Mouse (Mus musculus) CH12.LX (cell line): ENCODE data around the gene Shisa2. TPM values are rescaled to one million over a fixed set of nuclear protein-coding genes. Genes with fewer than 3 reads are reported as not detected.

Source experiments
- DNase-seq: peaks from one replicate; pipeline ENCODE4 v3.0.0-alpha.2; 2013; ENCODE audit errors: extremely low read depth
- H3K27ac ChIP-seq: 2 replicates; pipeline ENCODE4 v1.5.1; 2012; ENCODE audit warnings: low read depth, mild to moderate bottlenecking, control low read depth, moderate library complexity; ENCODE audit not compliant: insufficient read depth
- H3K27me3 ChIP-seq: replicated peaks from 2 replicates; pipeline ENCODE3; 2012; ENCODE audit warnings: inconsistent platforms
- H3K36me3 ChIP-seq, 2 experiments: replicated peaks in 1 of 2; 2 replicates each; pipeline versions ENCODE3 to v1.6.1; 2012; ENCODE audit warnings: inconsistent platforms in 1 of 2, low read length in 1 of 2, mild to moderate bottlenecking in 1 of 2, mixed read lengths in 1 of 2, moderate library complexity in 1 of 2; ENCODE audit not compliant: control insufficient read depth in 1 of 2, insufficient read depth in 1 of 2
- H3K4me1 ChIP-seq, 2 experiments: 2 replicates each; pipeline ENCODE4 v1.6.1; 2012; ENCODE audit warnings: inconsistent platforms in 1 of 2, moderate library complexity in 1 of 2; ENCODE audit not compliant: insufficient read depth in 2 of 2, control insufficient read depth in 1 of 2
- H3K4me2 ChIP-seq: 2 replicates; pipeline ENCODE4 v1.6.1; 2012; ENCODE audit warnings: low read depth, mild to moderate bottlenecking, control low read depth; ENCODE audit not compliant: poor library complexity, insufficient read depth, severe bottlenecking
- H3K4me3 ChIP-seq, 3 experiments: fragments of 150-350 bp in 1 of 3; sonication (generic) in 1 of 3; replicated peaks in 1 of 3; 2 replicates each; pipeline versions ENCODE3 to v1.5.1; 2011 to 2012; ENCODE audit warnings: low read depth in 2 of 3, low read length in 2 of 3, mild to moderate bottlenecking in 2 of 3, moderate library complexity in 2 of 3, control low read depth in 1 of 3, improper control_type of control experiment in 1 of 3, inconsistent platforms in 1 of 3, mixed read lengths in 1 of 3; ENCODE audit not compliant: poor library complexity in 1 of 3
- H3K79me2 ChIP-seq: replicated peaks from 2 replicates; pipeline ENCODE4 v1.6.1; 2012; ENCODE audit warnings: mild to moderate bottlenecking, moderate library complexity; ENCODE audit not compliant: control insufficient read depth, poor library complexity, insufficient read depth, severe bottlenecking; ENCODE audit errors: extremely low read depth
- H3K9ac ChIP-seq: 2 replicates; pipeline ENCODE4 v1.6.1; 2012; ENCODE audit warnings: low read depth, mild to moderate bottlenecking, control low read depth, moderate library complexity; ENCODE audit not compliant: insufficient read depth
- H3K9me3 ChIP-seq: replicated peaks from 2 replicates; pipeline ENCODE3; 2012; ENCODE audit warnings: low read length, inconsistent platforms, mixed read lengths
- BHLHE40 ChIP-seq: IDR thresholded peaks from 2 replicates; pipeline ENCODE4 v1.6.1; 2011; ENCODE audit warnings: mild to moderate bottlenecking, low read depth, low read length, improper control_type of control experiment
- CTCF ChIP-seq, 2 experiments: IDR thresholded peaks in 1 of 2; conservative IDR thresholded peaks in 1 of 2; 2 replicates each; pipeline ENCODE4 v1.5.1; 2011 to 2012; ENCODE audit warnings: low read depth in 2 of 2, low read length in 2 of 2, improper control_type of control experiment in 1 of 2, inconsistent platforms in 1 of 2, mild to moderate bottlenecking in 1 of 2, moderate library complexity in 1 of 2
- ELF1 ChIP-seq: IDR thresholded peaks from 2 replicates; pipeline ENCODE4 v1.6.1; 2014; ENCODE audit warnings: low read depth, mild to moderate bottlenecking, inconsistent platforms, low read length, improper control_type of control experiment
- EP300 ChIP-seq: IDR thresholded peaks from 2 replicates; pipeline ENCODE4 v1.6.1; 2011; ENCODE audit warnings: low read length, improper control_type of control experiment
- IRF4 ChIP-seq: IDR thresholded peaks from 2 replicates; pipeline ENCODE4 v1.6.1; 2014; ENCODE audit warnings: low read depth, mild to moderate bottlenecking, inconsistent platforms, low read length, improper control_type of control experiment
- MAFK ChIP-seq: IDR thresholded peaks from 2 replicates; pipeline ENCODE4 v1.6.1; 2011; ENCODE audit warnings: low read length, improper control_type of control experiment; ENCODE audit not compliant: insufficient replicate concordance
- MAX ChIP-seq: IDR thresholded peaks from 2 replicates; pipeline ENCODE4 v1.6.1; 2011; ENCODE audit warnings: low read length, improper control_type of control experiment
- MAZ ChIP-seq: IDR thresholded peaks from 2 replicates; pipeline ENCODE4 v1.6.1; 2012; ENCODE audit warnings: low read depth, mild to moderate bottlenecking, inconsistent platforms, low read length, improper control_type of control experiment, moderate library complexity
- MEF2A ChIP-seq: IDR thresholded peaks from 2 replicates; pipeline ENCODE4 v1.6.1; 2014; ENCODE audit warnings: low read depth, mild to moderate bottlenecking, inconsistent platforms, low read length, improper control_type of control experiment, borderline replicate concordance
- MXI1 ChIP-seq: IDR thresholded peaks from 2 replicates; pipeline ENCODE4 v1.6.1; 2011; ENCODE audit warnings: mild to moderate bottlenecking, low read depth, low read length, improper control_type of control experiment
- NELFE ChIP-seq: IDR thresholded peaks from 2 replicates; pipeline ENCODE4 v1.6.1; 2011; ENCODE audit warnings: low read depth, low read length, improper control_type of control experiment
- PAX5 ChIP-seq: IDR thresholded peaks from 2 replicates; pipeline ENCODE4 v1.6.1; 2012; ENCODE audit warnings: low read length, inconsistent platforms, mixed read lengths
- RAD21 ChIP-seq: IDR thresholded peaks from 2 replicates; pipeline ENCODE4 v1.6.1; 2011; ENCODE audit warnings: low read depth, mild to moderate bottlenecking, low read length, improper control_type of control experiment, moderate library complexity
- RCOR1 ChIP-seq: conservative IDR thresholded peaks from 2 replicates; pipeline ENCODE4 v1.6.1; 2012; ENCODE audit warnings: low read depth, mild to moderate bottlenecking, inconsistent platforms, low read length, improper control_type of control experiment
- SMC3 ChIP-seq: IDR thresholded peaks from 2 replicates; pipeline ENCODE4 v1.6.1; 2011; ENCODE audit warnings: low read depth, low read length, improper control_type of control experiment
- TBP ChIP-seq: conservative IDR thresholded peaks from 2 replicates; pipeline ENCODE4 v1.6.1; 2011; ENCODE audit warnings: low read depth, low read length, improper control_type of control experiment
- ZC3H11A ChIP-seq: IDR thresholded peaks from 2 replicates; pipeline ENCODE4 v1.6.1; 2012; ENCODE audit warnings: low read depth, mild to moderate bottlenecking, inconsistent platforms, low read length, improper control_type of control experiment
- ZKSCAN1 ChIP-seq: IDR thresholded peaks from 2 replicates; pipeline ENCODE4 v1.6.1; 2012; ENCODE audit warnings: low read depth, inconsistent platforms, low read length, improper control_type of control experiment, borderline replicate concordance
- dilution Hi-C: fragments of 300-500 bp; cut with MboI; formaldehyde crosslinking; loops from 2 replicates; pipeline ENCODE4 v1.14.3; 2020; ENCODE audit warnings: low sequenced_read_pairs; ENCODE audit not compliant: extremely low pct_unique_long_range_greater_than_20kb, extremely low pct_ligation_motif_present
- in situ Hi-C: fragments of 300-500 bp; cut with MboI; formaldehyde crosslinking; loops from 3 replicates; pipeline ENCODE4 v1.14.3; 2019; ENCODE audit warnings: low sequenced_read_pairs, low pct_ligation_motif_present, low pct_unique_long_range_greater_than_20kb, mixed read lengths
- polyA plus RNA-seq: library from polyadenylated mRNA; unstranded; fragments of >175 nt; gene quantifications from 2 replicates; pipeline ENCODE4 v1.2.1, GENCODE M21; 2012; ENCODE audit warnings: low read depth; ENCODE audit not compliant: insufficient read length
- total RNA-seq, 2 experiments: library from RNA; depleted of rRNA; stranded (reverse); fragments of 300-350 nt in 1 of 2; fragments of >200 nt in 1 of 2; gene quantifications; 2 replicates each; pipeline ENCODE4 v1.2.3; 2012 to 2014

The Shisa2 gene
- total and polyA plus RNA-seq, 3 experiments: 0.08 to 0.36 (median 0.21) TPM

DNA sequence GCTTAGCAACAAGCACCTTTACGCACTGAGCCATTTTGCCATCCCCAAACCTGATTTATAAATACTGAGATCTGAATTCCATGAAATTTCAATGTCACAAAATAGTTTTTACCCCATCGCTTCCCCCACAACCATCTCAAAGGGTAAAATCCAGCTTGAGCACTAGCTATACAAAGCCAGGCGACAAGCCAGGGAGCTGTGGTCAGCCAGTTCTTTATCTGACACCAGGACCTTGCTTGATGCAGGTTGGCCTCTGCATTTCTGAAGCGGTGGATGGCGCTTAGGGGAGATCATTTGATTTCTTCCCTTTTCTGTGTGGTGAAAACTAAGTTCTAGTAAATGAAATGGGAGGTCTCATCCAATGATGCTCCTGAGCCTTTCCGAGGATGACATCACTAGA, 7.0 kb downstream of the Shisa2 start:
- in situ Hi-C loops: no loop called here
- H3K27me3 ChIP-seq: no peaks in the 10 kb centered on the region
- H3K9ac ChIP-seq: no peak overlapping the region
- no peaks in the 10 kb centered on the region for H3K79me2 ChIP-seq
- DNase-seq: no peak
- dilution Hi-C loops: no loop called here
- no peak overlapping the region for H3K4me2 ChIP-seq
- H3K4me3 ChIP-seq: no peak overlapping the region
- no peak overlapping the region for H3K27ac ChIP-seq
- TF ChIP-seq MEF2A (no peak), ZC3H11A (no peak), TBP (no peak), RAD21 (no peak), IRF4 (no peak), MAZ (no peak), ELF1 (no peak), RCOR1 (no peak), EP300 (no peak), MAFK (no peak), SMC3 (no peak), CTCF (conservative IDR thresholded peaks at IDR 0.05 in 1 of 2, IDR thresholded peaks at IDR 0.05 in 1 of 2; ENCODE audit: low read depth in 2 of 2, low read length in 2 of 2) (no peak)
- TF ChIP-seq, all 38 proteins: peak for 0
- Histone ChIP-seq H3K4me1 (peaks cover 5 to 6% of the 10 kb centered on the region in 2 experiments), H3K9me3 (no peaks in the 10 kb centered on the region), H3K36me3 (no peaks in the 10 kb centered on the region)

- Histone ChIP-seq H3K79me2 (no peaks in the 10 kb centered on the region), H3K4me1 (peaks cover 5 to 6% of the 10 kb centered on the region in 2 experiments), H3K9me3 (no peaks in the 10 kb centered on the region), H3K27me3 (no peaks in the 10 kb centered on the region), H3K4me2 (no peak overlapping the region), H3K36me3 (no peaks in the 10 kb centered on the region), H3K9ac (no peak overlapping the region), H3K27ac (no peak overlapping the region), H3K4me3 (no peak overlapping the region)
- TF ChIP-seq MXI1 (no peak), BHLHE40 (no peak), PAX5 (no peak), MAX (no peak), ZKSCAN1 (no peak), NELFE (no peak), IRF4 (no peak)
- dilution Hi-C loops (no loop called here), in situ Hi-C loops (no loop called here)
- no peak for DNase-seq
Observed at GRCm38 (mm10) chr14:59633295-59633898, 8.3 kb downstream of the Shisa2 start.
